Mouse (Mus musculus): ENCODE data around the gene Pmvk. TPM values are rescaled to one million over a fixed set of nuclear protein-coding genes. Genes with fewer than 3 reads are reported as not detected.
A peak's percentile ranks its signal among the peaks of the same experiment; 100 is the strongest.

The Pmvk gene
- total RNA-seq, 2 experiments from 2014 or later = 8.8 to 9.2 TPM

DNA sequence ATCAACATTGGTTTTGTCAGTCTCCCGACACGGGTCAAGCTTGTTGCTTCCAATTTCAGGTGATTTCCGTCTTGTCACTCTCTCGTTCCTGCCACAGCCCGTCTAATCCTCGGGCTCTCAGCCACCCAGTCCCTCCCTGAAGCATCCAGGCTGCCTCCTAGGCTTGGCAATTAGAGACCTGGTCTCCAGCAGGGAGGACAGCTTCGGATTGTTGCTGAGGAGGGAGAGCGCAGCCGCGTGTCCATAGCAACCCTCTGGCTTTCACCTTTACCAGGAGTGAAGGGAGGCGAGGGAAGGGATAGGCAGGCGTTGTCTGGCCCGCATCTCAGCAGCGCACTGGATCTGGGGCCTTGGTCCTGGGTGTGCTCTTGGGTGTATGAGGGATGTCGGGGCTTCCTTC is 57.1 kb downstream of the Pmvk start:
- intact Hi-C loops (cut with DNase I) = loop anchor here (1.0 to 5.0 kb wide), 2 partner anchors 177 to 261 kb away; partner anchors contain the start of gene Ube2q1
- no peak for DNase-seq

GRCm38 (mm10) chr3:89512225-89512624 is 57.9 kb downstream of the Pmvk start:
- intact Hi-C loops (cut with DNase I) = loop anchor here (5.0 kb wide), 1 partner anchor 260 kb away; the partner anchor contains the start of gene Ube2q1
- peak; percentile 30 to 46 for DNase-seq

DNA sequence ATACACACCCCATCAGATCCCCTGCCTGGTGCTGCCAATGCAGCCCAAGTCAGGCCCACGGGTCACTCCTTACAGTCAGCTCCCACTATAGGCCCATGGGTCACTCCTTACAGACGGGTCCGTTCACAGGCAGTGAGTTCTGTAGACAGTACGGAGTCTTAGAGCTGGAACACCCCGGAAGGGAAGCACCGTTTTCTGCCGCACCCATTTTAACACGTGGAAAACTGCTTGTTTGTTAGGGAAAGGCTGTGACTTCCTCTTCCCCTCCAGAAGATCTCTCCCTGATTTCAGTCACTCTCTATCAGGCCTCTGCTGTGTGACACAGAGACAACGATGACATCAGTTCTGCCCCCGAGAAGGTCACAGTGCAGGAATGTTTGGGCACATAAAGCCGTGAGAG is 61.1 kb downstream of the Pmvk start:
- intact Hi-C loops (cut with DNase I) = no loop called here
- no peak for DNase-seq

- intact Hi-C loops (cut with DNase I) = no loop called here
- DNase-seq = no peak
These were observed 62.0 kb downstream of the Pmvk start for GRCm38 (mm10) chr3:89516321-89516720.

Other genes with a start within 250 kb of the Pmvk start
- 10 to 100 TPM; 12.7 to 17.1 TPM for gene Thbs3, start 239.4 kb upstream of the Pmvk start, total RNA-seq (2021)
- gene Mtx1, start 227.5 kb upstream of the Pmvk start, total RNA-seq (2021) = 10 to 100 TPM; 64.8 to 69.8 TPM
- gene Muc1, start 225.5 kb upstream of the Pmvk start, total RNA-seq (2021) = under 1 TPM; 0.22 to 0.98 TPM
- gene Krtcap2, start 208.6 kb upstream of the Pmvk start, total RNA-seq (2021) = 10 to 100 TPM; 71.9 to 72.8 TPM
- gene Trim46, start 208.2 kb upstream of the Pmvk start, total RNA-seq (2021) = under 1 TPM; 0.68 to 0.76 TPM
- gene Dpm3, start 195.2 kb upstream of the Pmvk start, total RNA-seq (2021) = 10 to 100 TPM; 47.6 to 58.7 TPM
- gene Slc50a1, start 184.0 kb upstream of the Pmvk start, total RNA-seq (2021) = 10 to 100 TPM; 20.6 to 22.7 TPM
- 10 to 100 TPM; 32.4 to 34.0 TPM for gene Efna1, start 173.4 kb upstream of the Pmvk start, total RNA-seq (2021)
- not detected for gene Efna3, start 131.6 kb upstream of the Pmvk start, total RNA-seq (2021)
- gene Efna4, start 116.5 kb upstream of the Pmvk start, total RNA-seq (2021) = under 1 TPM; 0.49 to 0.74 TPM
- 10 to 100 TPM; 80.4 to 100.0 TPM for gene Adam15, start 104.5 kb upstream of the Pmvk start, total RNA-seq (2021)
- gene Dcst2, start 92.6 kb upstream of the Pmvk start, total RNA-seq (2021) = not detected
- gene Dcst1, start 89.3 kb upstream of the Pmvk start, total RNA-seq (2021) = under 1 TPM; 0.22 to 0.48 TPM
- 10 to 100 TPM; 18.4 to 27.3 TPM for gene Zbtb7b, start 59.8 kb upstream of the Pmvk start, total RNA-seq (2021)
- gene Lenep, start 51.7 kb upstream of the Pmvk start, total RNA-seq (2021) = under 1 TPM in 1 of 2 experiments, not detected in 1; 0.98 TPM
- 10 to 100 TPM; 44.7 to 46.1 TPM for gene Flad1, start 42.7 kb upstream of the Pmvk start, total RNA-seq (2021)
- gene Cks1b, start 36.2 kb upstream of the Pmvk start, total RNA-seq (2021) = 10 to 100 TPM in 1 of 2 experiments, 1 to 10 TPM in 1; 7.9 to 14.4 TPM
- gene Shc1, start 36.1 kb upstream of the Pmvk start, total RNA-seq (2021) = 10 to 100 TPM; 45.0 to 47.5 TPM
- gene Pygo2, start 24.3 kb upstream of the Pmvk start, total RNA-seq (2021) = 10 to 100 TPM; 16.5 to 19.9 TPM
- gene Pbxip1, start 17.8 kb upstream of the Pmvk start, total RNA-seq (2021) = 10 to 100 TPM; 51.9 to 53.1 TPM
- 1 to 10 TPM; 4.0 to 6.5 TPM for gene Kcnn3, start 65.6 kb downstream of the Pmvk start, total RNA-seq (2021)

All from heart, postnatal 14 days (tissue).